Mouse (Mus musculus) thymus, adult 18-20 months (tissue): ENCODE results near the gene Hist1h2ae.
A peak's percentile ranks its signal among the peaks of the same experiment; 100 is the strongest.
"Not testable (repeated sequence)": the region's sequence is repeated elsewhere in the genome, so short reads cannot be mapped to it uniquely, and the experiment has no call there.

Experiments used
- DNase-seq, 2 experiments: peaks; one replicate each; pipeline ENCODE4 v3.0.0; 2022; ENCODE audit warnings: mixed read lengths in 2 of 2

The Hist1h2ae gene

DNA sequence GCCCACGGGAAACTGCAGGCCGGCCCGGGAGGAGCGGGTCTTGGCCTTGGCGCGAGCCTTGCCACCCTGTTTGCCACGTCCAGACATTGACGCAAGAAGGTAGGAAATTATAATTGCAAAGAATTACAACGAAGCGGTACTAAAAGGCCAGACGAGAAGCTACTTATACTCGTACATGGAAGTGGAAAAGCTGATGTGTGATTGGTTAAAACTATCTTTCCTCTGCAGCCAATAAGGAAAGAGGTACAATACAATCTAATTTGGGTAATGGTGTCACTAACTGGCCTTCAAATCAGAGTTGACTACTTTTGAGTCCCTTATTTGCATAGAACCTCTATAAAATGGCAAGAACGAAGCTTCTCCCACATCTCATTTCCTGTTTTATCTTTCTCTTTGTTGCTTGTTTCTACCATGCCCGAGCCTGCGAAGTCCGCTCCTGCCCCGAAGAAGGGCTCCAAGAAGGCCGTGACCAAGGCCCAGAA is at the start of gene Hist1h2ae, which contains the start of gene Hist1h2bg:
TSS of gene Hist1h2ae (minus strand) at position 199 of the 482 bp plus-strand sequence.
TSS of gene Hist1h2bg (plus strand) at position 375 of the 482 bp plus-strand sequence.
- peak; percentile 63 to 78 for DNase-seq

DNA sequence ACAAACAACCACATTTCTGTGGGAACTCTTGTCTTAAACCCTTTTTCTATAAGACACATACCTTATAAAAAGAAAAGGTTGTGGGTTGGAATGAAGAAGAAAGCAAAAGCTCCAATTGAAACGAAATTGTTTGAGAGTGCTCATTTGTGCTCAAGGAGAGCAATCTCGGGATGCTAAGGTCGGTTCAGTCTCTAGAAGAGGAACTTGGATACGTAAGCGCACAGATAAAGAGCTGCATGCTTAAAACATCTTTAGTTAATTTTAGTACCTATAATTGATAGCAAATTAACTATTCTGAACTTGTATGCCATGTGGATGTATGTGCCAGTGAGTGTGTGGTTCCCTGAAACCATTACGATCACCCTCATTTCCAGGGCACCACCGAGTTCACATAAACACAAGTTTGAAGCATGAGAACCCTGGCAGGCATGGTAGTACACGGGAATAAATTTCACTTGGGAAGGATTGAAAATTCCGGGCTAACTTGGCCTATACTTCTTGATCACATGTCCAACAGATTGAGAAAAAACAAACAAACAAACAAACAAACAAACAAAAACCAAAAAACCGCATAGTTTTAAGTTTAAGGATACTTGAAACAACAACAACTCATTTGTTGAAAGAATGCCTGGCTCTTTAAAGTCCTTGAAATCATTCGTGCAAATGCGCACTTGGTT is 49.2 kb upstream of the Hist1h2ae start:
- no peak for DNase-seq

DNA sequence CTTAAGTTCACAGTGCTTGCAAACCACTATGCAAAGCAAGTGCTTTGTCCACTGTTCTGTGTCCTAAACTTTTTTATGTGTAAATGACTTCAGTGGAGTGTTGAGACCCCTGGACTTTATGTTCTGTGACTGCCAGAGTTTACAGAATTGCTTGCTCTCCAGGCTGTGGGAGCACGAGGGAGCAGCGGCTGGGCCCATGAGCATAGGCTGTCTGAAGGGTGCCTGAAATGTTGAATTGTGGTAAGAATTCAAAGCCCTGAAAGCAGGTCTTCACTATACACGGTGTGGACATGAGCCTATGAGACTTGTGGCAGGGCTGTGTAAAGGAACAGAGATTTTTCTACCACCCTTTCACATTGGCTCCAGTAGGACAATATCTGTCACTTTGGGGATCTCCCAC is 40.6 kb upstream of the Hist1h2ae start:
- DNase-seq: no peak

DNA sequence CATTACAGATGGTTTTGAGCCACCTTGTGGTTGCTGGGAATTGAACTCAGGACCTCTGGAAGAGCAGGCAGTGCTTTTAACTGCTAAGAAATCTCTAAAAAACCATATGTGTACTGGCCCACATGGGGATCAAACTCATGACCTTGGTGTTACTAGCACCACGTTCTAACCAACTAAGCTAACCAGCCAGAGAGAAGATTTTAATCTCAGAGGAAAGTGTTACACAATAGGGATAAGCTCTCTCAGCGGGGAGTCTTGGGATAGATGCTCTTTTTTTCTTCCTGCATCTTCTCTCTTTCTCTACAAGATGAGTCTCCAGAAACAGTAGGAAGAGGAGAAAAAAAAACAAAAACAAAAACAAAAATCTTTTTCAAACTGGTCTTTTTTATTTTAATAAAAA is 39.4 kb upstream of the Hist1h2ae start:
- no peak for DNase-seq

DNA sequence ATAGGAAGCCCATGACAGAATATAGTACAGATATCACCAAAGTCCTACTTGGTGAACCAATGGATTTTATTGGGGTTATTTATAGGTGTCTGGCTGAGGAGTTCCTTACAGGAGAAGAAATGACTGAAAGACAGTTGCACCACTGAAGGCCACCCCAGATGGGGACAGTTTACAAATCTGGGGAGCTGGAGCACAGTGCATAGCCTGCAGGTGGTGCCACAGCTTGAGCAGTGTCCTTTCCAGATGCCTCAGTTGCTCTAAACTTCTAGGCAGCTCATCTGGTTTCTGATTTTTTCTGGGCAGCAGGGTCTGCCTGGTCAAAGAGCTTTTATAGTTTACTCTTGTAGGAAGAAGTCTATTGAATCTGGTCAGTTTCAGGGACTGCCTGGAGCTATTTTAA is 38.8 kb upstream of the Hist1h2ae start:
- no peak for DNase-seq

DNA sequence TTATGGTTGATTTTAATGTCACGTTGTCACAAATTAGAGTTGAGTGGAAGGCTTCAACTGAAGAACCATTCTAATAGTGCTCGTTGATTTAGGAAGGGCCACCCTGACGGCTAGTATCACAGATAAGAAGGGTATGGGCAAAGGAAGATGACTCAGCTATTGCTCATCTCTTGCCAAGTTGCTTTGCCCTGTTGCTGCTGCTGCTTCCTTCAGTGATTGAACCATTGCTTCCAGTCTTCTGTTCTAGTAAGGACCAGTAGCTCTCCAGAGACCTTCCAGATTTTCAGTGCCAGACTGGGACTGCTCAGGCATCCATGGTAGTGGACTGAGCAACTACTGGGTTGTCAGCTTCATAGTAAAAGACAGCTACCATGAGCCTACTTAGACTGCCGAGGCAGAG is 38.2 kb upstream of the Hist1h2ae start:
- no peak for DNase-seq

DNA sequence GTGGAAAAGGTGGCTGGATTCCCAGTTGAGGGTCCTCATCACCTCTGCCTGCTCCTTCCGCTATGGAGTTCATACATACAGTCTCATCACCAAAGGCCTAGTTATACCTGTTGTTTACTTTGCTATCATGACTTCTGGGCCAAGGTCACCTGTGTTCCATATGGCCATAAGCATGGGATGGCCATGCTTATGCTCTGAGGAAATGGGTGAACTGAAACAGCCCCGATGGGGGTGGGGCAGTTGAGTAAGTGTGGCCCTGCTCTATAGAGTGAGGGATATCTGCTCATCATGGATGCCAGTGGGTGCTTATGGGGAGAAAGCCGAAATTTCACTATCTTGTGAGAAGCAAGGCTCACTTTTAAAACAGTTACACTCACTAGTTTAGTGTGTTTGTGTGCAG is 34.0 kb upstream of the Hist1h2ae start:
- no peak for DNase-seq

DNA sequence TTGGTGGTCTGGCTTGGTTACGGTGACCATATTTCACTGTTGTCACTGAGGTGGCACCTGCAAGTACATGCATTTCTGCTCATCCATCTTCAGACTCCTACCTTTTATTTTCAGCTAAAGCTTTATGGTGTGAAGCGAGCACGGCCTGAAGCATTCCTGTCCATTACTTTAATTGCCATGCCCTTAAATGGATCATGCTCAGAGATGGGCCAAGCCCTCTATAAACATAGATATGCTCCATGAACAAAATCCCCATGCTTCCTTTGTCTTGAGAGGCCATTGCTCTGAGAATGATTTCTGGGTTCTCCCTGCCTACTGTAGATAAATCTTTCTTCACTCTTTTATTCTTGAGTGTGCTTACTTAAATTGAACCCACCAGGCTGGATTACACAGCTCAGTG is 33.4 kb upstream of the Hist1h2ae start:
- DNase-seq: no peak

DNA sequence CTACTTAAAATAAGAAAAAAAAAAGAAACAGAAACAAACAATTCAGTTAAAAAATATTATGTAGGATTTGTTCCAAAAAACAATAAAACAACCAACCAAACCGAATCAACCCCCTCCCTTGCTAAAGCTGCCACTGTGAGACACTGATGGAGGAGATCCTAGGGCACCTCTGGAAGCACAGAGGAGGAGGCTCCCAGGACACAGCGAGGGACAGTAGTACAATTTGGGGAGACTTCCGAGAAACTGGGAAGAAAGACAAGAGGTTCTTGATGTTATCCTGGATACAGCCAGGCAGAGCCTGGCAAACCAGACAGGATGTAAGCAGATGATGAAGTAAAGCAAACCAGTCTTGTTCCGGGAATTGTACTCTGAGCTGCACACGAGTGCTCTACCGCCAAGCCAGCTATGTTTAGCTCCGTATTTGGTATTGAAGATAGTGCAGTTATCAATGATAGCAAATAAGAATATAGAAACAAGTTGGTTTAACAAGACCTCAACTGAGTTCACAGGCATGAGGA is 32.2 kb upstream of the Hist1h2ae start:
- DNase-seq: no peak

DNA sequence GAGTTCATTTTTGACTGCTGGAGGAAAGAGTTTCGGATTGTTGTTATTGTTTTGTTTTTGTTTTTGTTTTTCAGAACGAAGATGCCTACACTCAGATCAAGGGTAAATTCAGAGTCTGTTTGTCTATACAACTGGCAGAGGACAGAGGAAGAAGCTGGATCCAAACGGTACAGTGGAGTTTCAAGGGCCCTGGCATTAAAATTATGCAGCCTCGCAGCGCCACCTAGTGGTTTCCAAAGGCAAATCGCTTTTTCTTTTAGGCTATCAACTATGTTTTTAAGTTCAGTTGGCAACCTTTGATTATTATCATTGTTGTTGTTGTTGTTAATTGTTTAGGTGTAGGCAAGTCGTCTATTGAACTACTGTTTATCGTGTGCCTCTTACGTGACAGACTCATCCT is 26.9 kb upstream of the Hist1h2ae start:
- peak; percentile 33 to 49 for DNase-seq

DNA sequence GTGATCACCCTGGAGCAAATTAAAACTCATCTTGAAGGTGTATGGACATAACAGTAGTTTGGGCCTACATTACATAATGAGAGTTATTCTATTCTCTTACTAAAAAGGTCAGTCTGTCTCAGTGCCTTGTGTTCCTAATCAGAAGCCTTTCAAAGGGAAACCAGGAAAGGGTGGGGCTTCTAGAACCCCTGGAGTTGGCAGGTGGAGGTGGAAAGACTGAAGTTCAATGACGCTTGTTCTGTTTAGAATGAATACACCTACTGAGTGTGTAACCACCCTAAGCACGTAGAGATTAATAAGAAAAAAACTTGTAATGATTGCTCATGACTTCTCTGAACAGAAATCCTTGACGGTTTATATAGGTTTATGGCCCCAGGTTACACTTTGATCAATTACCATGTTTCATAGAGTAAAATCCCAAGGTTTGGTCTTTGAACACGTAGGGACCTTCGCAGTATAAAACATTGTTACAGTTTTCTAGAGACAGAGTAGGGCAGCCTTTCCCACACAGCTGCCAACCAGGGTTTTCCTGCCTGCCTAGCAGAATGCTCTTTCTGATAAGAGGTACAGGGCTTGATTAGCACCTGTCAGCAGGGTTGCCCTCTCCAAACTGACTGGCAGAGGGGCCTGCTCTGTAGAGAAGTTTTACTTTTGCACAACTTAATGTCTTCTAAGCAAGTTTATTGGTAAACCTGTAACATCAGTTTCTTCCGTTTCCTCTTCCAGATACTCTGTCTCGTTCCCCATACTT is 24.8 kb upstream of the Hist1h2ae start:
- no peak for DNase-seq

DNA sequence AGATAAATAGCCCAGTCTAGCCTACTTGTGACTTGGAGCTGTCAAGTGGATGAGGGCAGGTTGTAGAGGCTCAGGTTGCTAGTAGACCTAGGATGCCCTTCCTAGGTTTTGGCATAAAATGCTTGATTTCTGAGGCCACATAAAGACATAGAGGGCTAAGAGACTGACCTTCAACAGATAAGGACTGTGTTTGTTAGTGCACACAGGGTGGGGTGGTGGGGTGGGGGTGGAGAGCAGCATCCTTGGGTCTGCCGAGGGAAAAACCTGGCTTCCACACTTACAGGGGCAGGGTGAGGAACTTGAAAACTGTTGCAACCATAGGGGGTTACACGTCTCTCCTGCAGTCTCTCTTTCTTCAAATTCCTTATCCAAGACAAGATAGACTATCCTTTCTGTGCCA is 24.2 kb upstream of the Hist1h2ae start:
- no peak for DNase-seq

DNA sequence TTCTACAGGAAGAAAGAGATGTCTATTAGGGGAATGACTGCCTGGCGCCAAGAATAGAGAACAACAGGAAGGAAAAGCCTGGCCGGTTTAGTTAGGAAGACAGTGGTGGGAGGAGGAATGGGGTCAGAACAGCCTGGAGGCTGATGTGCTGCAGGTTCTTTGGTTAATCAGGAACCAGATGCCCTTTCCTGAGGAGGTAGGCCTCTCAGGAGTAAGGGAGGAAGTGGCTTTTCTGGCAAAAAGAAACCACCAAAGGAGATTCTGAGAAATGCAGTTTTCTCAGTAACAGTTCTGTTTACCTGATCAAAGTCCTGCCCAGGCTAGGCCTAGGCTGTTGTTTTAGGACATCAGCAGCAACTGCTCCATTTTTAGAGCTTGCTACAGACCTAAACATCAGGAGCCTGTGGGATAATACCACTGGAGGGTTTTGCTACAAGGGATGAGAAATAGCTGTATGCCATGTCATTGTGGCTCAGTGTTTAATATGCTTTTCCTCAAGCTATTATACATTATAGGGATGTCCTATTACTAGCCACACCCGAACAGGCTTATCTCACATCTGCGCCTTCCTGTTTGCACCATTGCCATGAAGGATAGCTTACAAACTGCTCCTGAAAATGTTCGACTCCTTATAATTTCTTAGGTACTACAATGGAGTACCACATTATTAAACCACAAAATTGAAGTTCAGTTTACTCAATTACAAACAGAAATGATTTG is 22.2 kb upstream of the Hist1h2ae start:
- no peak for DNase-seq

DNA sequence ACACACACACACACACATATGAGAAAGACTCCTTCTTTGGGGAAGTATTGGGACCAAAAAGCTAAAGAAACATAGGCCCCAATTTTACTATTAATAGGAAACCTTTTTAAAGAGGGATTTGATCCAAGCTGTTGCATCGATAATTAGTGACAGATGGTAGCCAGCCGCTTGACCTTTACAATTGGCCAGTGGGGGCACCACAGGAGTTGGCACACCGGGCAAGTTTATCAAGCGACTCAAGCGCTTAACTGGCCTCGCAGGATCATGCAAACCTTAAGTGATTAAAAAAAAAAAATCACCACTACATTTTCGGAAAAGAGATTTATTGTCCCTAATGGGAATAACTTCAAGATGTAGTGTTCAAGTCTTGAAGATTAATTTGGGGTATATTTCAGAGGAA is 21.6 kb upstream of the Hist1h2ae start:
- DNase-seq: no peak

DNA sequence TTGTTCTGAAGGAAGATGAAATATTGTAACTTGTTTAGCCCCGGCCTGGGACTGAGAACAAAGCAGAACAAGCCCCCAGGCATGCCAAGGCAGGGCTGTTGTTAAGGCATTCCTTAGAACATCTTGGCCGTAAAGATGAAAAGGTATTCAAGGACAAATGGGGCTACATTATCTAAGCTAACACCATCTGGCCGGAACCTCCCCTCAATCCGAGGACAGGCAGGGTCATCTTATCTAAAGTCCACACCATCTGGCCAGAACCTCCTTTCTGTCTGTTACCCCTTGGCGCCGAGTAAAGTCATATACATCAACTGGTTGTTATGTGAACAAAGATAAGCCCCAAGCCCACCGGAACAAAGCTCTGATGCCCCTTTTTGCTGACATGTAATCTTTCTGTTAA is 20.9 kb upstream of the Hist1h2ae start:
- not testable (repeated sequence) for DNase-seq

DNA sequence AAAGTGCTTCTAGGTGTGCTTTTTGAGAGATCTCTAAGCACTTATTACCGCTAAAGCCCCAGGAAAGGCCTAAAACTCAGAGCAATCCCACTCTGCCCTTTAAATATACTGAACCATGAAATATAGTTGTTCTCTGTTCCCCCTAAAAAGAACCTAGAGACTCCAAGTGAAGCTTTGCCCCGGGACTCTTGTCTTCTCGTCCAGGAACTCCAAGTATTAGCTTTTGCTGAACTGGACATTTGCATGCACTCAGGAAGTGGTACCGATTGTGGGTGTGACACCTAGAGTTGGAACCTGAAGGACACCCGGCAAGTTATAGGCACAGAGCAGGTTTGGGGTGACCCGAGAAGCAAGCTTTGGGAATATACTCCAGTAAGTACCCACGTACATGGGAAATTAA is 20.2 kb upstream of the Hist1h2ae start:
- no peak for DNase-seq

DNA sequence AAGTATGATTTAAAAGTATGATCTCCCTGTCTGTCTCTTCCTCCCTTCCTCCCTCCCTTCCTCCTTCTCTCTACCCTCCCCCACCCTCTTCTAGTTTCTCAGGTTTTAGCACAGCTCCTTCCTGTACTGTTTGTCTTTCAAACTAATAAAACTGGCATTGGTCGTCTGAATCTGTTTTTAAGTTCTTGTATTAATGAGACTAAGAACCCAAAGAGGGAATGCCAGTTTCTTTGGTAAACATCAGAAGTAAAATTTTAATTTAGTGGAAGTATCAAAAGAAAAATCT is 15.9 kb upstream of the Hist1h2ae start:
- no peak for DNase-seq

DNA sequence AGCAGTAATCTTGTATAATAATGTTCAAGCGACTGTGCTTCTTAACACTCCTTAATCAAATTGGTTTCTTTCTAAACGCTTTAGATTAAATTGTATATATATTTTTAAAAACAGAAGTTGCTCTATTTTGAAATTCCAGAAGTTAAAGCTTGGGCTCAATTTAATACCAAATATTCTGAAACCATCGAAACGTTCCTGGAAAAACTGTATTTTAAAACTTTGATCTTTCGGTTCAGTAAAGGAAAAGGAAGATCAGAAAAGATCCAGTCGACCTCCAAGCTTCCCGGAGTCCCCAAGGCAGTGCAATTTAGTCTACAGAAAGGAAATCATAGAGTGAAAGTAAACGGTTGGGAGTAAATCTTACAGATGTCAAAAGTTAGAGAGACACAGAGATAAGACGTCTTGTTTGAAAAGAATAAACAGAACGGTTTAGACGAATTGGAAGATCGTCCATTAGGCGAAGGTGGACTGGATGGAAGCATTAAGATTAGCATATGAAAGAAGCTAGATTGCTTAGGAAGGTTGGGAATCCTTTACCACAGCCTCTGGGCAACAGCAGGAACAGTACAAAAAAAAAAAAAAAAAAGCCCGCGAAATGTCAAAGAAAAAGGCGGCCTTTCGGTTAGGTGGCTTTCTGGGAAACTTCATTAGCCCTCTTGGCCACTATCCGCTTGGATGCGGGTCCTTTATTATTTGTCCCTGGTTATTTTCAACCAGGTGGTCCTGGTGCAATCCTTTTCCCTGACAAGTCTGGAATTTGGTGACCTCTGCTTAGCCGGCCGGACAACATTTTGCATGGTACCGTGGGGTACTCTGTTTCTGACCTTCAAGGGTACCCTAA is 15.3 kb upstream of the Hist1h2ae start:
- no peak for DNase-seq

DNA sequence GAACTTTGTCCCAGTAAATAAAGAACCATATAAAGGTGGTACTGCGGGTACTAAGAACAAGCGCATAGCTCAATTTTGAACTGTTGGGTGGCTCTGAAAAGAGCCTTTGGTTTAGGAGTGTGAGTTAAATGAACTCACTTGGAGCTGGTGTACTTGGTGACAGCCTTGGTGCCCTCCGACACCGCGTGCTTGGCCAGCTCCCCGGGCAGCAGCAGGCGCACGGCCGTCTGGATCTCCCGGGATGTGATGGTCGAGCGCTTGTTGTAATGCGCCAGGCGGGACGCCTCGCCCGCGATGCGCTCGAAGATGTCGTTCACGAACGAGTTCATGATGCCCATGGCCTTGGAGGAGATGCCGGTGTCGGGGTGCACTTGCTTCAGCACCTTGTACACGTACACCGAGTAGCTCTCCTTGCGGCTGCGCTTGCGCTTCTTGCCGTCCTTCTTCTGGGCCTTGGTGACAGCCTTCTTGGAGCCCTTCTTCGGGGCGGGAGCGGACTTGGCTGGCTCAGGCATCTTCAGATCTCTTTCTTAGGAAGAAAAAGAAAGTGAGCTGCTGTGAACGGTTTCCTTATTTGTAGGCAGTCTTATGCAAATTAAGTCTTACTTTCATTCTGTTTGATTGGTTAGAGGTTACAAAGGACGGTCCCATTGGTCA is 14.6 kb upstream of the Hist1h2ae start:
- peak; percentile 65 to 81 for DNase-seq

DNA sequence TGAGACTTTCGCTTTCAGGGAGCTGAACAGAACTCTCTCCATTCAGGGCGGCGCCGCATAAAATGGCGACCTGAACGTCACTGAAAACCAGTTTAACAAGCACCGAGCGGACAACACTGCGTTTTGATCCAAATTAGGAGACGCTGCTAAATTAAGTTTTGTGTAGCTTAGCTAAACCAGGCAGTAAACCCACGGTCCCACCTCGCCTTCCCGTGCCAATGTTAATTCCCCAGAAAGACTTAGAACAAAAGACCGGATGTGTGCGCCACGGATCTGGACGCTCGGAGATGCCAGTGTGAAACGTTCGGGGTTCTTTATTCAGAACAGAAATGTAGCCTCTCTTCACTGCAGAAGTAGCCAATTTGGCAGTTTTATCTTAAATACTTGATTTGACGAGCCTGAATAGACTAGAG is 14.0 kb upstream of the Hist1h2ae start:
- peak; percentile 41 to 62 for DNase-seq

DNA sequence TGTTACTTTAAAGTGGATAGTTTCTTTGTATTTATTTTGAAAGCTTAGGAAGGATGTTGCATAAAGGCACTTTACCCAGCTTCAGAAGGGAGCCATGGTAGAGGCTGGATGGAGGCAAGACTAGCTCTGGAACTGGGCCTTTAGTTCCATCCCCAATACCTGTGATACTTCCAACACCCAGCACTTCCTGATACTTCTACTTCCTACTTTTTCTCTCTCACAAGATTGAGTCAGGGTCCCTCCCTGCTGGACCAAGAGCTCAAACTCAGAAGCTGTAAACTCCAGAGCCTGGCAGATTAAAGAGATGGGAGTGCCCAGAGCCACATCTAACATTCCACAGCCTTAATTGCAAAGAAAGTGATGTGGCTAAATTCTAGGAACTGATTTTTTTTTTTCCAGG is 13.3 kb upstream of the Hist1h2ae start:
- DNase-seq: no peak
